Mouse (Mus musculus) myocyte (in vitro differentiated cells): ENCODE measurements around the gene Clrn3.
A peak's percentile ranks its signal among the peaks of the same experiment; 100 is the strongest.

ENCODE experiments used
- CEBPB ChIP-seq: IDR thresholded peaks from 2 replicates; pipeline ENCODE4 v1.6.1; 2011; ENCODE audit warnings: mild to moderate bottlenecking, moderate library complexity; ENCODE audit not compliant: poor library complexity, insufficient read depth, severe bottlenecking
- E2F4 ChIP-seq: IDR thresholded peaks from one replicate; pipeline ENCODE4 v1.6.1; 2011; ENCODE audit warnings: mild to moderate bottlenecking, control low read depth, moderate library complexity; ENCODE audit not compliant: insufficient read depth
- MAX ChIP-seq: IDR thresholded peaks from one replicate; pipeline ENCODE4 v1.6.1; 2011; ENCODE audit warnings: low read depth, mild to moderate bottlenecking, control low read depth
- MYOD1 ChIP-seq, 3 experiments: IDR thresholded peaks; one replicate each; pipeline ENCODE4 v1.6.1; 2011; ENCODE audit warnings: control low read depth in 2 of 3, low read depth in 2 of 3, mild to moderate bottlenecking in 2 of 3, moderate library complexity in 1 of 3; ENCODE audit not compliant: insufficient read length in 2 of 3, control insufficient read depth in 1 of 3
- MYOG ChIP-seq, 3 experiments: IDR thresholded peaks; one replicate each; pipeline ENCODE4 v1.6.1; 2011; ENCODE audit warnings: control low read depth in 2 of 3, low read depth in 2 of 3, mild to moderate bottlenecking in 2 of 3; ENCODE audit not compliant: insufficient read length in 2 of 3, control insufficient read depth in 1 of 3, insufficient read depth in 1 of 3
- POLR2A ChIP-seq: IDR thresholded peaks from one replicate; pipeline ENCODE4 v1.6.1; 2011; ENCODE audit warnings: low read depth, mild to moderate bottlenecking, control low read depth, moderate library complexity; ENCODE audit not compliant: insufficient read length
- REST ChIP-seq: IDR thresholded peaks from one replicate; pipeline ENCODE4 v1.6.1; 2011; ENCODE audit warnings: mild to moderate bottlenecking, control low read depth, moderate library complexity; ENCODE audit not compliant: insufficient read depth, insufficient read length
- SRF ChIP-seq: IDR thresholded peaks from one replicate; pipeline ENCODE4 v1.6.1; 2011; ENCODE audit warnings: low read depth; ENCODE audit not compliant: control insufficient read depth, insufficient read length
- TCF12 ChIP-seq: IDR thresholded peaks from one replicate; pipeline ENCODE4 v1.6.1; 2011; ENCODE audit warnings: mild to moderate bottlenecking, control low read depth; ENCODE audit not compliant: poor library complexity, insufficient read depth, severe bottlenecking
- USF1 ChIP-seq: IDR thresholded peaks from one replicate; pipeline ENCODE4 v1.6.1; 2011; ENCODE audit warnings: low read depth, mild to moderate bottlenecking, control low read depth, moderate library complexity

DNA sequence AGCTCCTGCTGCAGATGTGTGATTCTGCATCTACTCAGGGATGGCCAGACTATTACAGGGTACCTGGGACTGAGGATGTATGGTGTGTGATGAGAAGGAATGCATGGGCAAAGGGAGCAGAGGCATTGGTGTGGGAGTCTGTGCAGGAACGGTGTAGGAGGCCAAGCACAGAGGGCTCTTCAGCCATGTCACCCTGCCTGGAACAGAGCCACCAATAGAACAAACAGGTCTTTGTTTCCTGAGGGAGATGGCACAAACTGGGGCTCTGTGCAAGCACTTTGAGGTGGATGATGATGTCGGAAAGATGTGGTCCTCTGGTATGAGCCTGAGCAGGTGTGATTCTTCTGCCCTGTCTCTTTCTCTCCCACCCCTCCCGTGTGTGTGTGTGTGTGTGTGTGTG lies 14.6 kb upstream of the Clrn3 start:
- TF ChIP-seq POLR2A: no peak
- TF ChIP-seq USF1: no peak
- no peak for TF ChIP-seq MAX
- TF ChIP-seq MYOG (IDR thresholded peaks at IDR 0.05; ENCODE audit: control insufficient read depth in 1 of 3, insufficient read depth in 1 of 3, insufficient read length in 2 of 3, low read depth in 2 of 3): no peak
- peak in 1 of 3 experiments; percentile 5 for TF ChIP-seq MYOD1 (IDR thresholded peaks at IDR 0.05; ENCODE audit: control insufficient read depth in 1 of 3, insufficient read length in 2 of 3, low read depth in 2 of 3)
- no peak for TF ChIP-seq SRF
- TF ChIP-seq TCF12: no peak
- no peak for TF ChIP-seq E2F4
- no peak for TF ChIP-seq REST
- no peak for TF ChIP-seq CEBPB
